Mouse (Mus musculus) embryo, embryonic 10.5 days (tissue): Measurements from ENCODE around the gene Chchd1.
"Not testable (repeated sequence)": the region's sequence is repeated elsewhere in the genome, so short reads cannot be mapped to it uniquely, and the experiment has no call there.

Source experiments
- DNase-seq: peaks from one replicate; pipeline ENCODE4 v3.0.0-alpha.2; 2015; ENCODE audit warnings: low spot score

Gene Chchd1

DNA sequence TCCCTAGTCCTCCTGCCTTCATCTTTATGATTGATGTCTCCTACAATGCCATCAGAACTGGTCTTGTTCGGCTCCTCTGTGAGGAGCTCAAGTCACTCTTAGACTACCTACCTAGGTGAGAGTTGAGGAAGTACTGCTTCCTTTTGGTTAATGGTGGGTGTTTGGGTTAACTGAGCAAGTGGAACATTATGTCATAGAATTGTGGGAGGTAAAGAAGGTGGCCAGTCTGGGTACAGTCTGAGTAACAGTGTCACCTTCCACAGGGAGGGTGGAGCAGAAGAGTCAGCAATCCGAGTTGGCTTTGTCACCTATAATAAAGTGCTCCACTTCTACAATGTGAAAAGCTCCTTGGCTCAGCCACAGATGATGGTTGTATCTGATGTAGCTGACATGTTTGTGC is 13.8 kb upstream of the Chchd1 start:
- no peak for DNase-seq

DNA sequence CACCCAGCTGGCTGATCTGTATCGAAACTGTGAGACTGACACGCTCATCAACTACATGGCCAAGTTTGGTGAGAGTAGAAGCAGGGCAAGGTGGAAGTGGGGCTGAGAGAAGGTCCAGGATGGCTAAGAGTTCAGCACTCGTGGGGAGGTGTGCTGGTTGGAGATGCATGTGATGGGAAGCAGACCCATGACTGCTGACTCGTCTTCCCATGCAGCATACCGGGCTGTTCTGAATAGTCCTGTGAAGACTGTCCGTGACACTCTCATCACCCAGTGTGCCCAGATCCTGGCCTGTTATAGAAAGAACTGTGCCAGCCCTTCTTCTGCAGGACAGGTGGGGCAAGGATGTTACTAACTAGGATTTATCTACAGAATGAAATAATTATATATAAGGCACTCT is 11.0 kb upstream of the Chchd1 start:
- no peak for DNase-seq

DNA sequence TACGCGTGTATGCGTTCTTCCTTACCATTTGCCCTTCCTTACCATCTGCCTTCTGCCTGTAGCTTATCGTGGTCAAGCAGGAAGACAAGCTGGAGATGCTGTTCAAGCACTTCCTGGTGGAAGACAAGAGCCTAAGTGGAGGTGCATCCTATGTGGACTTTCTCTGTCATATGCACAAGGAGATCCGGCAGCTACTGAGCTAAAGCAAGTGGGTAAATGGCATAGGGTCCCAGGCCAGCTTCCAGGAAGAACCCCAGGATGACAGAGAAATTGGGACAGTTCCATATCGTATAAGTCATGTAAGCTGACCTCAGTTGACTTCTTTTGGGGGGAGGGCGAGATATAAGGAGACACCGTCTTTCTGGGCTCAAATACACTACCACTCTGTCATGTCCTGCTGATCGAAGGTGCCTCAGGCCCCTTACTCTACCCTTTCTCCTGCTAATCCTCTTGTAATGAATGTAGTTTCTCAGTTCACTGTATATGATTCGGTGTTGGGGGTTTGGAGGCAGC is 9.2 kb upstream of the Chchd1 start:
- DNase-seq: no peak

DNA sequence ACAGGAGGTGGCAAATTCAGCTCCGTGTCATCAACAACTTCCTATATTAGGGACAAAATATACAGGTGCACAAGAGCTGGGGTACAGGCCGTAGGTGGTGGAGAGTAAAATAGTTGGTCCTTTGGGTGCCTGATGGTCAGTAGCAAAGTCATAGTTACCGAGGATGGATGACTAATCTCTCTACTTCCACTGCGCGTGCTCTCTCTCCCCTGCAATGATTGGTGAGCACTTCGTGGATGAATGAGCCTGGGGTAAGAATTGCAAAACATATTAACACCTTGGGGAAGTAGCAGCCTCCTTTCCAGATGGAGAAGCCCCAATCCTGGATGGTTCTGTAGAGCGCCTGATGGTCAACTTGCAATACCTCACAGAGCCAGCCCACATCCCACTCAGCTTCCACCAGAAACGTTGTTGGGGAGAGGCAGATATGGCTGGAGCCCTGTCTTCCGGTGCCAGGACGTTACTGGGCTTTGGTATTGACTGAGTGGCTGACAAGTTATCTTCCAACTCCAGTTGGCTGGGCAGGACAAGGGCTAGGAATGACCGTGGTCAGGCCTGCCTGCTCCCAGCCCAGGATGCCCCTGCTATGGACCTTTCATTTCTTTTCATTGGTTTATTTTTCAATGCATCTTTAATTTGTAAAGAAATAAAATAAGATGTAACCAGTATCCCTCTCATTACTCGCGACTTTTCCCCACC is 8.5 kb upstream of the Chchd1 start:
- no peak for DNase-seq

DNA sequence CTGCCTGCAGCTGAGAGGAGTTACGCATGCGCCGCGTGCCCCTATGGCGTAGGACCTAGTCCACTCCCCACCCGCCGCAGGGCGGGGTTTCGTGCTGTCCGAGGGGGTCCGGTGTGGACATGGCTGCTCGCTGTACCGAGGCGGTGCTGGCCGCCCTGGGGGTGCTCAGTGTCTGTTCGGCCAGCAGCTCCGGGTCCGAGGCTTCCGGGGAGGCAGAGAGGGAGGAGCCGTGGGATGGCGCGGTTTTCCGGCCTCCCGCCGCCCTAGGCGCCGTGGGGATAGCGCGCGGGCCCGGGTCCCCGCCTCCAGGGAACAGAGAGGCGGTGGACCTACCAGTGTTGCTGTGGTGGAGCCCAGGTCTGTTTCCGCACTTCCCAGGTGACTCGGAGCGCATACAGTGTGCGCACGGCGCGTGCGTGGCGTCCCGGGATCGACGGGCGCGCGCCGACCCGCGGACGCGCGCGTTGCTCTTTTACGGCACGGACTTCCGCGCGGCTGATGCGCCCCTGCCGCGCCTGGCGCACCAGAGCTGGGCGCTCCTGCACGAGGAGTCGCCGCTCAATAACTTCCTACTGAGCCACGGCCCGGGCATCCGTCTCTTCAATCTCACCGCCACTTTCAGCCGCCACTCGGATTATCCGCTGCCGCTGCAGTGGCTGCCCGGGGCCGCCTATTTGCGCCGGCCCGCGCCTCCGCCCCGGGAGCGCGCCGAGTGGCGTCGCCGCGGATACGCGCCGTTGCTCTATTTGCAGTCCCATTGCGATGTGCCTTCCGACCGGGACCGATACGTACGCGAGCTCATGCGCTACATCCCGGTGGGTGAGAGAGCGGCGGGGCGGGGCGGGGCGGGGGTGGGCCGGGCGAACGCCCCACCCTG is 7.7 kb upstream of the Chchd1 start, which contains the start of gene Fut11:
Fut11 (plus strand) TSS at position 85 of the 877 bp plus-strand sequence.
- peak; percentile 92 for DNase-seq

DNA sequence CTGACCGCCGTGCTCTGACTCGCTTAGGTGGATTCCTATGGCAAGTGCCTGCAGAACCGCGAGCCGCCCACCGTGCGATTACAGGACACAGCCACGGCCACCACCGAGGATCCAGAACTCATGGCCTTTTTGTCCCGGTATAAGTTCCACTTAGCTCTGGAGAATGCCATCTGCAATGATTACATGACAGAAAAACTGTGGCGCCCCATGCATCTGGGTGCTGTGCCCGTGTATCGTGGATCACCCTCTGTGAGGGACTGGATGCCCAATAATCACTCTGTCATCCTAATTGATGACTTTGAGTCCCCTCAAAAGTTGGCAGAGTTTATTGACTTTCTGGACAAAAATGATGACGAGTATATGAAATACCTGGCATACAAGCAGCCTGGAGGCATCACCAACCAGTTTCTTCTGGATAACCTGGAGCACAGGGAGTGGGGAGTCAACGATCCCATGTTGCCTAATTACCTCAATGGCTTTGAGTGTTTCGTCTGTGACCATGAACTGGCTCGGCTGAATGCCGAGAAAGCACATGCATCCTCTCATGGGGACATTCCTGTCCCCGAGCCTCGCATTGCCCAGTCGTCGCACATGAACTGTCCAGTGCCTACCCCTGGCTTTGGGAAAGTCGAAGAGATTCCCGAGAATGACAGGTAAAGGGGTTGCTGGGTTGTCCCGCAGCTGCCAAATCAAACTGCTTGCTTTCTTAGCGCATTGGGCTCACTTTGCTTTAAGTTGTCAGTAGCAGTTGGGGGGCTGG is 6.9 kb upstream of the Chchd1 start:
- DNase-seq: peak; percentile 12

- DNase-seq: peak; percentile 69
These were observed 5.8 kb upstream of the Chchd1 start for GRCm38 (mm10) chr14:20696986-20697385.

GRCm38 (mm10) chr14:20698515-20698914 is 4.3 kb upstream of the Chchd1 start:
- no peak for DNase-seq

- no peak for DNase-seq
These were observed 2.4 kb upstream of the Chchd1 start for GRCm38 (mm10) chr14:20700362-20700761.

GRCm38 (mm10) chr14:20701554-20701953 is 1.3 kb upstream of the Chchd1 start:
- DNase-seq: no peak

- DNase-seq: peak; percentile 13
These were observed 588 bp upstream of the Chchd1 start for GRCm38 (mm10) chr14:20702096-20702740.

DNA sequence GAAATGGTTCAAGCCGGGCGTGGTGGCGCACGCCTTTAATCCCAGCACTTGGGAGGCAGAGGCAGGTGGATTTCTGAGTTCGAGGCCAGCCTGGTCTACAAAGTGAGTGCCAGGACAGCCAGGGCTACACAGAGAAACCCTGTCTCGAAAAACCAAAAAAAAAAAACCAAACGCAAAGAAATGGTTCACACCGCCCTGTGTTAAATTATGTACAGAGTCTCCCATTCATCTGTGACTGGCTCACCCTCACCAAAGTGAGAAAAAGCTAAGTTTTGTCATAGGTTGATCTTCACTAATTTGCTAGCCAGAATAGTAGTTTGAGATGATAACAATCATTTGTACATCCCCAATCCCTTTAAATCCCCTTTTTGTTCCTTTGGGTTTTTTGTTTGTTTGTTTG is 655 bp downstream of the Chchd1 start:
- DNase-seq: not testable (repeated sequence)

- DNase-seq: peak; percentile 95
These were observed 4.7 kb downstream of the Chchd1 start, which contains the start of gene Zswim8 for GRCm38 (mm10) chr14:20707201-20708190. Zswim8 (plus strand) TSS chr14:20707552.

DNA sequence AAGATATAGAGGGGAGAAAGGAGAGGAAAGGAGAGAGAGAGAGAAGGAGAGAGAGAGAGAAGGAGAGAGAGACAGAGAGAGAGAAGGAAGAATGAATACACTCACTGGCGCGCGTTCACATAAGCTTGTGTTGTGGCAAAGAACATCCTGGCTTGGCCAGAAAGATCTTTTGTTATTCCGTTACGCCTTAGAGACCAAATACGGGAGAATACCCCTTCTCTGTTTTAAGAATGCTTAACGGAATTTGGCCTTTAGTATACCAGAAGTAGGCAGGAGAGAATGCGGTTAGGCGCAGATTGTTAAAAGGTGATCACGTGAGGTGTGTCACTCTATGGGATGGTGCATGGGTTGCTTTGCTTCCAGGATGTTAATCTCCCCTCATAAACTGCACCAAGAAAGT is 5.4 kb downstream of the Chchd1 start:
- no peak for DNase-seq

- DNase-seq: no peak
These were observed 11.0 kb downstream of the Chchd1 start for GRCm38 (mm10) chr14:20713832-20714231.

- no peak for DNase-seq
These were observed 15.6 kb downstream of the Chchd1 start for GRCm38 (mm10) chr14:20718443-20718842.

DNA sequence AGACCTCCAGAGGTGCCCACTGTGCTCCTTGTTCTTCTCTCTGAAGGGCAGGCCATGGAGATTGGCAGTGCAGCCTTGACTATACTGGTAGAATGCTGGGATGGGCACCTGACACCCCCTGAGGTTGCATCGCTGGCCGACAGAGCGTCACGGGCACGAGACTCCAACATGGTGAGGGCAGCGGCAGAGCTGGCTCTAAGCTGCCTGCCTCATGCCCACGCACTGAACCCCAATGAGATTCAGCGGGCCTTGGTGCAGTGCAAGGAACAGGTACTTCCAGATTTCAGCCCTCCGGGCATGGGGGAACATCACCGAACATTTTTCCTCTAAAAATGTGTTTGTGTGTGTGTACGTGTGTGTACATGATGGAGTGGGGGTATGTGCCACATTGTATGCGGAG is 17.0 kb downstream of the Chchd1 start:
- no peak for DNase-seq

- no peak for DNase-seq
These were observed 18.6 kb downstream of the Chchd1 start for GRCm38 (mm10) chr14:20721371-20721770.

DNA sequence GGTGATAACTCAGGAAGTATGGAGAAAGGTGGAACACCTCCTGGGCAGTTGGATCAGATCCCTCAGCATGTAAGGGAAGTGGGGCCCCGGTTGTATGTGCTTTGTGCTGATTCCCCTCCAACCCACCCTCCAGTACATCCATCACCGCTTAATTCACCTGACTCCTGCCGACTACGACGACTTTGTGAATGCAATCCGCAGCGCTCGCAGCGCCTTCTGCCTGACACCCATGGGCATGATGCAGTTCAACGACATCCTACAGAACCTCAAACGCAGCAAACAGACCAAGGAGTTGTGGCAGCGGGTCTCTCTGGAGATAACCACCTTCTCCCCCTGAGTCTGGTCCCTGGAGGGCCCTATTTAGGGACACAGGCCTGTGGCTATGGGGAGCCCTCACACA is 20.2 kb downstream of the Chchd1 start:
- no peak for DNase-seq

DNA sequence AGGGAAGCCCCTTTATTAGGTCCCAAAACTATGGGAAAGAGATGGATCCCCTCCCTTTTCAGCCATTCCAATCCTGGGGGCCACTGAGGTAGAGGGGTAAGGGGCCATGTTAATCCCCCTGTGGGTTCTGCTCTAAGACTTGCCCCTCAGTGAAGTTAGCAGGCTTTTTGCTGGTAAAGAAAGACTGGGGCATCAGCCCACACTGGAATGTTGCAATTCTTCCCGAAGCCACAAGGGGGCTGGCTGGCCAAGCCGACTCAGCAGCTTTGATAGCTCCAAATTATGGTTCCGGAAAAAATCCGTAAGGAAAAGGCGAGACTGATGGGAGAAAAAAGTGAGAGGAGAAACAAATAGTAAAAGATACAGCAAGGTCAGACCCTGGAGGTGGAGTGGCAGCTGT is 21.2 kb downstream of the Chchd1 start:
- DNase-seq: peak; percentile 72
